Mouse (Mus musculus) intestine, embryonic 16.5 days (tissue): ENCODE data around the gene Zscan20. TPM values are rescaled to one million over a fixed set of nuclear protein-coding genes. Genes with fewer than 3 reads are reported as not detected.

Experiments
- ATAC-seq: fragments of 200-750 bp; cut with Nextera tagmentation; 2 replicates; pipeline ENCODE4 v1.8.0; 2017; ENCODE audit warnings: moderate TSS enrichment, moderate library complexity
- H3K27ac ChIP-seq: fragments of 300-500 bp; sonication (generic); 2 replicates; pipeline ENCODE4 v1.5.1; 2014; ENCODE audit warnings: mild to moderate bottlenecking, low read length
- H3K27me3 ChIP-seq: fragments of 300-500 bp; sonication (generic); replicated peaks from 2 replicates; pipeline ENCODE4 v1.6.1; 2014; ENCODE audit warnings: low read length, control low read depth, mixed read lengths; ENCODE audit not compliant: control insufficient read depth, insufficient read depth
- H3K36me3 ChIP-seq: fragments of 300-500 bp; sonication (generic); 2 replicates; pipeline ENCODE4 v1.6.1; 2014; ENCODE audit warnings: low read length, control low read depth; ENCODE audit not compliant: control insufficient read depth, insufficient read depth
- H3K4me1 ChIP-seq: fragments of 300-500 bp; sonication (generic); 2 replicates; pipeline ENCODE4 v1.6.1; 2014; ENCODE audit warnings: low read length, control low read depth, mixed read lengths; ENCODE audit not compliant: control insufficient read depth, insufficient read depth
- H3K4me2 ChIP-seq: fragments of 300-500 bp; sonication (generic); 2 replicates; pipeline ENCODE4 v1.6.1; 2014; ENCODE audit warnings: low read depth, low read length, control low read depth
- H3K4me3 ChIP-seq: fragments of 300-500 bp; sonication (generic); 2 replicates; pipeline ENCODE4 v1.5.1; 2014; ENCODE audit warnings: mild to moderate bottlenecking, low read length
- H3K9ac ChIP-seq: fragments of 300-500 bp; sonication (generic); 2 replicates; pipeline ENCODE4 v1.6.1; 2014; ENCODE audit warnings: low read depth, low read length
- H3K9me3 ChIP-seq: fragments of 300-500 bp; sonication (generic); 2 replicates; pipeline ENCODE4 v1.6.1; 2016; ENCODE audit warnings: low read length, control low read depth; ENCODE audit not compliant: control insufficient read depth
- WGBS: fragments of 180-500 bp; shearing (Covaris S2); extraction: QIAGEN DNeasy Blood & Tissue Kit; methylation state at CpG from one replicate; pipeline ENCODE4 v1.1.7; 2014; 5-methylcytosine and 5-hydroxymethylcytosine counted together
- polyA plus RNA-seq: library from polyadenylated mRNA; unstranded; fragments of >200 nt; fragmentation: Nextera tagmentation; extraction: Ambion mirVana; gene quantifications from 2 replicates; pipeline ENCODE4 v1.2.1, GENCODE M21; 2015

Zscan20 gene
- polyA plus RNA-seq, 1 experiment from 2014 or later = 2.8 TPM

GRCm38 (mm10) chr4:128543378-128543777, 66.5 kb downstream of the Zscan20 start:
- Histone ChIP-seq H3K27me3 (no peaks in the 10 kb centered on the region), H3K27ac (no peak overlapping the region), H3K4me2 (no peak overlapping the region), H3K4me3 (no peak overlapping the region), H3K36me3 (no peaks in the 10 kb centered on the region), H3K9me3 (no peaks in the 10 kb centered on the region), H3K9ac (no peak overlapping the region), H3K4me1 (no peaks in the 10 kb centered on the region)
- no peak for ATAC-seq
- WGBS = 30% methylated on average over 2 of the region's 2 CpGs

Other genes starting within 250 kb of the Zscan20 start
- gene Tlr12, start 8.5 kb upstream of the Zscan20 start, polyA plus RNA-seq = 2.2 and 2.5 TPM in 2 replicates
- gene Phc2, start 44.6 kb upstream of the Zscan20 start, polyA plus RNA-seq = 9.9 and 10.3 TPM in 2 replicates
- gene A3galt2, start 145.3 kb upstream of the Zscan20 start, polyA plus RNA-seq = 0.07 and 0.09 TPM in 2 replicates
- gene Zfp362, start 195.9 kb upstream of the Zscan20 start, polyA plus RNA-seq = 20.1 and 20.3 TPM in 2 replicates